Mouse (Mus musculus) v-Abl transformed pro-B cells (cell line): ENCODE measurements around the gene Atp1a1.

Experiments used
- in situ Hi-C, 2 experiments: fragments of 400-800 bp; cut with MboI; formaldehyde crosslinking; loops; one replicate each; pipeline ENCODE4 v1.15.1; 2025; ENCODE audit not compliant: unreplicated experiment in 2 of 2

Gene Atp1a1

GRCm38 (mm10) chr3:101615856-101616255, 11.4 kb upstream of the Atp1a1 start:
- in situ Hi-C loops, result no loop called here

GRCm38 (mm10) chr3:101611813-101612491, 7.5 kb upstream of the Atp1a1 start:
- in situ Hi-C loops, result no loop called here

GRCm38 (mm10) chr3:101611012-101611812, 6.7 kb upstream of the Atp1a1 start:
- in situ Hi-C loops, result no loop called here

GRCm38 (mm10) chr3:101609302-101609701, 4.8 kb upstream of the Atp1a1 start:
- in situ Hi-C loops, result loop anchor here (10.0 kb wide), 2 partner anchors 635 to 1445 kb away; partner anchors contain the start of genes Gdap2 (in 1 of the 2) and Wdr3 (in 1 of the 2)

- in situ Hi-C loops, result loop anchor here (10.0 kb wide), 2 partner anchors 632 to 1442 kb away; partner anchors contain the start of genes Gdap2 (in 1 of the 2) and Wdr3 (in 1 of the 2)
Observed at GRCm38 (mm10) chr3:101606861-101607455, 2.5 kb upstream of the Atp1a1 start.

- in situ Hi-C loops, result loop anchor here (10.0 kb wide), 2 partner anchors 631 to 1441 kb away; partner anchors contain the start of genes Gdap2 (in 1 of the 2) and Wdr3 (in 1 of the 2)
Observed at GRCm38 (mm10) chr3:101605721-101606120, 1.2 kb upstream of the Atp1a1 start.

GRCm38 (mm10) chr3:101605291-101605690, 807 bp upstream of the Atp1a1 start:
- in situ Hi-C loops, result loop anchor here (10.0 kb wide), 2 partner anchors 630 to 1440 kb away; partner anchors contain the start of genes Gdap2 (in 1 of the 2) and Wdr3 (in 1 of the 2)

GRCm38 (mm10) chr3:101603661-101604549, 579 bp downstream of the Atp1a1 start:
- in situ Hi-C loops, result loop anchor here (10.0 kb wide), 2 partner anchors 629 to 1439 kb away; partner anchors contain the start of genes Gdap2 (in 1 of the 2) and Wdr3 (in 1 of the 2)

- in situ Hi-C loops, result loop anchor here (10.0 kb wide), 2 partner anchors 628 to 1438 kb away; partner anchors contain the start of genes Gdap2 (in 1 of the 2) and Wdr3 (in 1 of the 2)
Observed at GRCm38 (mm10) chr3:101603194-101603593, 1.3 kb downstream of the Atp1a1 start.

- in situ Hi-C loops, result loop anchor here (10.0 kb wide), 2 partner anchors 628 to 1438 kb away; partner anchors contain the start of genes Gdap2 (in 1 of the 2) and Wdr3 (in 1 of the 2)
Observed at GRCm38 (mm10) chr3:101602511-101603055, 1.9 kb downstream of the Atp1a1 start.

- in situ Hi-C loops, result loop anchor here (10.0 kb wide), 2 partner anchors 627 to 1437 kb away; partner anchors contain the start of genes Gdap2 (in 1 of the 2) and Wdr3 (in 1 of the 2)
Observed at GRCm38 (mm10) chr3:101601687-101602086, 2.8 kb downstream of the Atp1a1 start.

- in situ Hi-C loops, result loop anchor here (10.0 kb wide), 2 partner anchors 626 to 1436 kb away; partner anchors contain the start of genes Gdap2 (in 1 of the 2) and Wdr3 (in 1 of the 2)
Observed at GRCm38 (mm10) chr3:101601003-101601525, 3.4 kb downstream of the Atp1a1 start.

- in situ Hi-C loops, result loop anchor here (10.0 to 25.0 kb wide), 4 partner anchors 625 to 1762 kb away; partner anchors contain the start of genes Gdap2 (in 1 of the 2), Ttf2 (in 1 of the 2) and Wdr3 (in 1 of the 2)
Observed at GRCm38 (mm10) chr3:101599920-101600741, 4.4 kb downstream of the Atp1a1 start.

GRCm38 (mm10) chr3:101599191-101599919, 5.1 kb downstream of the Atp1a1 start:
- in situ Hi-C loops, result loop anchor here (25.0 kb wide), 2 partner anchors 637 to 1763 kb away; partner anchors contain the start of gene Ttf2 (in 1 of the 2)

GRCm38 (mm10) chr3:101598231-101598905, 6.1 kb downstream of the Atp1a1 start:
- in situ Hi-C loops, result loop anchor here (25.0 kb wide), 2 partner anchors 636 to 1764 kb away; partner anchors contain the start of gene Ttf2 (in 1 of the 2)
